Mouse (Mus musculus): ENCODE measurements at regions not wholly inside any gene's neighbourhood (a gene's known extent, or its start where the extent isn't known, plus 50 kb on each side); places are given as distances from the start of the nearest gene placed in this dataset.

DNA sequence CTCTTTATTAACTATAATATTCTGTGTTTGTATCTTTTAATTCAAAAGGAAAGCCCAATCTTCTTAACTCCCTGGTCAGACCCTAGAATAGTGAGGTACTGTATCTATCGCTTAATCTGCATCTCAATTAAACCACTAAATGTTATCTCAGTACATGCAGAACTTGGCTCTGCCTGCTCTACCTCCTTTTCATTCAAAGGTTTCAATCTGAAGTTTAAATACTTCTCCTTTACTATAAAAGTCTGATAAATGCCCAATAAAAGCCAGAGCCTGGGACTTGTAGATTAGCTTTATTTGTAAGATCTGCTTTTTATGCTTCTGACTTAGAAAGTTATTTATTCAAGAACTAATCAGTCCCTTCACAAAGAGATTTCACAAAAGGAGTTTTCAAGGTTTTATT, 200.1 kb downstream of the Zpld1 start:
- Histone ChIP-seq H3K4me3 (ENCODE audit: control insufficient read depth in 1 of 2, insufficient read depth in 1 of 2, low read depth in 2 of 2, low read length in 2 of 2) (no peak overlapping the region), H3K36me3 (ENCODE audit: control insufficient read depth in 1 of 2, insufficient read depth in 2 of 2, low read length in 2 of 2) (peaks cover 0 to 7% of the 10 kb centered on the region in 2 experiments; a peak in 2 of 4 replicates), H3K27me3 (ENCODE audit: control insufficient read depth in 1 of 2, insufficient read depth in 2 of 2, low read length in 2 of 2) (no peaks in the 10 kb centered on the region), H3K27ac (ENCODE audit: control insufficient read depth, low read depth, low read length) (no peak overlapping the region), H3K9ac (ENCODE audit: control insufficient read depth, low read depth, low read length, poor library complexity, severe bottlenecking) (no peak overlapping the region), H3K9me3 (replicated peaks; ENCODE audit: insufficient read depth, low read length) (no peaks in the 10 kb centered on the region), H3K79me2 (ENCODE audit: control insufficient read depth, insufficient read depth, low read length, poor library complexity) (no peaks in the 10 kb centered on the region), H3K4me1 (ENCODE audit: control insufficient read depth in 1 of 2, insufficient read depth in 2 of 2, low read length in 2 of 2) (no peaks in the 10 kb centered on the region)
- no peak for DNase-seq (ENCODE audit: low read depth, low spot score)
- TF ChIP-seq POLR2AphosphoS2 (IDR thresholded peaks at IDR 0.05; ENCODE audit: low read length) (no peak), GATA1 (IDR thresholded peaks at IDR 0.05; ENCODE audit: low read depth, low read length) (peak; percentile 9; the same call in 1 of the 2 replicates), RCOR1 (IDR thresholded peaks at IDR 0.05; ENCODE audit: low read depth, low read length) (peak; percentile 87), TCF12 (IDR thresholded peaks at IDR 0.05; ENCODE audit: low read depth, low read length) (peak; percentile 70), EP300 (IDR thresholded peaks at IDR 0.05; ENCODE audit: low read depth in 1 of 2, low read length in 2 of 2) (peak; percentile 20 to 51; a peak in 2 of 4 replicates), ELF1 (IDR thresholded peaks at IDR 0.05; ENCODE audit: low read depth, low read length) (no peak)

DNA sequence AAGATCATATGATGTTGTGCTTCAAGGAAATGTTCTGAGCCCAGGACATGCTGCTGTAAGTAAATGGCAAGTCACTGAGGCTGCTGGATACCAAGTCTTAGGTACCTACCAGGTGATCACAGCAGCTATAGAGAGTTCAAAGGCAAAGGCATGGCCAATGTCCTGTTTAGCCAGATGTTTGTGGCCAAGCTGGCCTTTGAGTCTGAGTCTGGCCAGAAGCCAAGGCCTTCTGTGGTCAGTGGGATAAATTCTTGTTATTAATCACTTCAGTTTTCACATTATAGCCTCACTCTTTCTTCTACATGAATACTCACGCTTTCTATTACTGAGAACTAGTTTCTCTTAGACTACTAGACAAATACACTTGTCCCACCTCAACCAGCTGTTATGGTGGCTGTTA, 210.3 kb downstream of the Zpld1 start:
- Histone ChIP-seq H3K79me2 (ENCODE audit: control insufficient read depth, insufficient read depth, low read length, poor library complexity) (no peaks in the 10 kb centered on the region), H3K36me3 (ENCODE audit: control insufficient read depth in 1 of 2, insufficient read depth in 2 of 2, low read length in 2 of 2) (no peaks in the 10 kb centered on the region), H3K9ac (ENCODE audit: control insufficient read depth, low read depth, low read length, poor library complexity, severe bottlenecking) (no peak overlapping the region), H3K9me3 (replicated peaks; ENCODE audit: insufficient read depth, low read length) (no peaks in the 10 kb centered on the region), H3K4me1 (ENCODE audit: control insufficient read depth in 1 of 2, insufficient read depth in 2 of 2, low read length in 2 of 2) (no peaks in the 10 kb centered on the region), H3K27ac (ENCODE audit: control insufficient read depth, low read depth, low read length) (no peak overlapping the region), H3K27me3 (ENCODE audit: control insufficient read depth in 1 of 2, insufficient read depth in 2 of 2, low read length in 2 of 2) (no peaks in the 10 kb centered on the region), H3K4me3 (ENCODE audit: control insufficient read depth in 1 of 2, insufficient read depth in 1 of 2, low read depth in 2 of 2, low read length in 2 of 2) (peak overlapping the region in 1 of 2 experiments; percentile 43; a peak in 1 of 4 replicates)
- TF ChIP-seq ZC3H11A (IDR thresholded peaks at IDR 0.05; ENCODE audit: low read depth, low read length) = no peak
- no peak for TF ChIP-seq NELFE (IDR thresholded peaks at IDR 0.05; ENCODE audit: low read depth, low read length)
- TF ChIP-seq NRF1 (IDR thresholded peaks at IDR 0.05; ENCODE audit: insufficient read depth, low read depth, low read length, poor library complexity, severe bottlenecking) = no peak
- TF ChIP-seq TAL1 (IDR thresholded peaks at IDR 0.05; ENCODE audit: low read length) = no peak
- DNase-seq (ENCODE audit: low read depth, low spot score) = no peak

DNA sequence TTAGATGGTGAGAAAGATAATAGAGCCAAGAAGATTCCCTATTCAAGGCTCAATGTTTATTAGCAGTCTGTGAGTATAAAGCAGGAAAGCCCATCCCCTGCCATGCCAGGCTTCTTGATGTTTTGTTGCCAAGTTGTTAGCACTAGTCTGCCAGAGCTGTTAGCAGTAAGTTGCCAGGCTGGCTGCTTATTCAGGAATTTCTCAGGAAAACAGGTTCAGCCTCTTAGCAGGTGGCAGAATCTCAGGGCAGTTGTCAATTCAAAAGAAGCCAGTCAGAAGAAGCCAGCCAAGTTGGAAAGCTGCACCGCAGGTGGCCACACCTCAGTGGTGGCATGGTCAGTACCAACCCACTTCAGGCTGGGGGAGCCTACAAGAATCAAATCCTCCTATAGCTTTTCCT, 221.6 kb downstream of the Zpld1 start:
- Histone ChIP-seq H3K4me1 (ENCODE audit: control insufficient read depth in 1 of 2, insufficient read depth in 2 of 2, low read length in 2 of 2) (no peaks in the 10 kb centered on the region; a peak in 1 of 4 replicates), H3K79me2 (ENCODE audit: control insufficient read depth, insufficient read depth, low read length, poor library complexity) (no peaks in the 10 kb centered on the region), H3K4me3 (ENCODE audit: control insufficient read depth in 1 of 2, insufficient read depth in 1 of 2, low read depth in 2 of 2, low read length in 2 of 2) (no peak overlapping the region), H3K36me3 (ENCODE audit: control insufficient read depth in 1 of 2, insufficient read depth in 2 of 2, low read length in 2 of 2) (no peaks in the 10 kb centered on the region), H3K27ac (ENCODE audit: control insufficient read depth, low read depth, low read length) (no peak overlapping the region), H3K9me3 (replicated peaks; ENCODE audit: insufficient read depth, low read length) (no peaks in the 10 kb centered on the region), H3K27me3 (ENCODE audit: control insufficient read depth in 1 of 2, insufficient read depth in 2 of 2, low read length in 2 of 2) (no peaks in the 10 kb centered on the region), H3K9ac (ENCODE audit: control insufficient read depth, low read depth, low read length, poor library complexity, severe bottlenecking) (no peak overlapping the region)
- no peak for TF ChIP-seq MAX (IDR thresholded peaks at IDR 0.05; ENCODE audit: low read length)
- no peak for TF ChIP-seq ELF1 (IDR thresholded peaks at IDR 0.05; ENCODE audit: low read depth, low read length)
- no peak for DNase-seq (ENCODE audit: low read depth, low spot score)

All from MEL (cell line).